Mouse (Mus musculus) spleen, adult 2 months (tissue): Measurements from ENCODE around the gene Nup107.

Experiments used
- CTCF ChIP-seq: fragments of 200-500 bp; IDR thresholded peaks from 2 replicates; pipeline ENCODE4 v1.5.1; 2011; ENCODE audit warnings: mild to moderate bottlenecking, inconsistent platforms; ENCODE audit not compliant: insufficient read depth, insufficient read length, insufficient replicate concordance; ENCODE audit errors: extremely low read depth
- POLR2A ChIP-seq: fragments of 200-500 bp; IDR thresholded peaks from 2 replicates; pipeline ENCODE4 v1.6.1; 2011; ENCODE audit warnings: low read depth, low read length, inconsistent platforms

DNA sequence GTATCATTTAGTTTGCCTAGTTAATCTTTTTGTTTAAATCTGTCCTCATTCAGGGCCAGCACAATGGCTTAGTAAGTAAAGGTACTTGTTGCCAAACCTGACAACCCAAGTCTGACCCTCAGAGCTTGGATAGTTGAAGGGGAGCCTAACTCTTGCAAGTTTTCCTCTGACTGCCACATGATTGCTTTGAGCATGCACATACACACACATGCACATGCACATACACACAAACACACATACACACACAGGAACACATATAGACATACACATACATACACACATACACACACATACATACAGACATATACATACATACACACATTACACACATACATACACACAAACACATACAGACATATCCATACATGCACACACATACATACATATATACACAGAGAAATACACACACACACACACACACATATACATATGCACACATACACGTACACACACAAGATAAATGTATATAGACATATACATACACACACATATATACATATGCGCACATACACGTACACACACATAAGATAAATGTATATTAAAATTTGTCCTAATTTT lies 67.6 kb downstream of the Nup107 start:
- TF ChIP-seq CTCF = no peak
- TF ChIP-seq POLR2A = no peak
